Mouse (Mus musculus) forebrain, embryonic 14.5 days (tissue): ENCODE measurements at regions not wholly inside any gene's neighbourhood (a gene's known extent, or its start where the extent isn't known, plus 50 kb on each side); places are given as distances from the start of the nearest gene placed in this dataset.

Experiments
- ATAC-seq: fragments of 200-750 bp; cut with Nextera tagmentation; 2 replicates; pipeline ENCODE4 v1.8.0; 2017; ENCODE audit warnings: mild to moderate bottlenecking, moderate library complexity
- DNase-seq: peaks from one replicate; pipeline ENCODE4 v3.0.0-alpha.2; 2015; ENCODE audit warnings: low spot score
- H3K27ac ChIP-seq: fragments of 300-500 bp; sonication (generic); 2 replicates; pipeline ENCODE4 v1.5.1; 2014; ENCODE audit warnings: low read depth, mild to moderate bottlenecking, control low read depth, low read length, moderate library complexity
- H3K27me3 ChIP-seq: fragments of 300-500 bp; sonication (generic); replicated peaks from 2 replicates; pipeline ENCODE4 v1.6.1; 2014; ENCODE audit warnings: low read length, control low read depth, mixed read lengths; ENCODE audit not compliant: control insufficient read depth, insufficient read depth
- H3K36me3 ChIP-seq: fragments of 300-500 bp; sonication (generic); 2 replicates; pipeline ENCODE4 v1.6.1; 2014; ENCODE audit warnings: low read length, control low read depth; ENCODE audit not compliant: control insufficient read depth, insufficient read depth
- H3K4me1 ChIP-seq: fragments of 300-500 bp; sonication (generic); 2 replicates; pipeline ENCODE4 v1.6.1; 2014; ENCODE audit warnings: antibody characterized with exemption, low read length, control low read depth; ENCODE audit not compliant: control insufficient read depth, insufficient read depth
- H3K4me2 ChIP-seq: fragments of 300-500 bp; sonication (generic); 2 replicates; pipeline ENCODE4 v1.6.1; 2014; ENCODE audit warnings: mild to moderate bottlenecking, control low read depth, low read length
- H3K4me3 ChIP-seq: fragments of 300-500 bp; sonication (generic); 2 replicates; pipeline ENCODE4 v1.5.1; 2014; ENCODE audit warnings: low read depth, low read length, control low read depth
- H3K9ac ChIP-seq: fragments of 300-500 bp; sonication (generic); 2 replicates; pipeline ENCODE4 v1.6.1; 2014; ENCODE audit warnings: mild to moderate bottlenecking, low read length, control low read depth, moderate library complexity
- H3K9me3 ChIP-seq: fragments of 300-500 bp; sonication (generic); replicated peaks from 2 replicates; pipeline ENCODE4 v1.6.1; 2016; ENCODE audit warnings: low read length, control low read depth, mixed read lengths; ENCODE audit not compliant: control insufficient read depth
- WGBS: fragments of 180-500 bp; shearing (Covaris S2); extraction: QIAGEN DNeasy Blood & Tissue Kit; methylation state at CpG from one replicate; pipeline ENCODE4 v1.1.7; 2014; 5-methylcytosine and 5-hydroxymethylcytosine counted together

DNA sequence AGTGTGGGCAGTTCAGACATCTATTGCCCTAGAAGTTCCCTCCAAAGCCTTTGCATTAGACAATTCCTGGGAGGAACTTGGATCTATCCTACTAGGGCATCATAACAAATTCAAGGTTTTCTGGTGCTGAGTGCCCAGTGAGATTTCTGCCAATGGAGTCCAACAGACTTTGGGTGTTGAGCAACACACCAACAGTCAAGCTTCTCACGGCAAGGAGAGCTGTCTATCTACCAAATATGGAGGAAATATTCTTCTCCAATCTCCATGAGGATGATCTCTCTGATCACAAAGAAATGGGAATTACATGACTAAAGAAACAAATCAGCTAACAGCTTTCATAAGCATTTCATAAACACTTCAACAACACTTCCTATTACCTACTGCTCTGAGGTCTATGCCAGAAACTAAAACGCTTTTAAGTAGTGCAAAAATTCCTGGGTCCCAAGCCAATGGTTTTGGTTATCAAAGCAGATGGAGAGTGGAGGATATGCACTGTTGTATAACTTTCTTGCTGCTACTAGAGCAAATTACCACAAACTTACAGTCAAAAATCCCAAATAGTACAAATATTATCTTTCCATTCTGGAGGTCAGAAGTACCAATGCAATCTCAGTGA, 351.8 kb upstream of the Atp2b1 start:
- H3K4me1 ChIP-seq: no peaks in the 10 kb centered on the region
- DNase-seq (no peak), ATAC-seq (no peak)
- H3K4me2 ChIP-seq: no peak overlapping the region
- H3K4me3 ChIP-seq: no peak overlapping the region
- H3K9me3 ChIP-seq: no peaks in the 10 kb centered on the region
- H3K36me3 ChIP-seq: no peaks in the 10 kb centered on the region
- no peaks in the 10 kb centered on the region for H3K27me3 ChIP-seq
- no peak overlapping the region for H3K27ac ChIP-seq
- no peak overlapping the region for H3K9ac ChIP-seq
- 83% methylated on average over 2 of the region's 2 CpGs for WGBS

DNA sequence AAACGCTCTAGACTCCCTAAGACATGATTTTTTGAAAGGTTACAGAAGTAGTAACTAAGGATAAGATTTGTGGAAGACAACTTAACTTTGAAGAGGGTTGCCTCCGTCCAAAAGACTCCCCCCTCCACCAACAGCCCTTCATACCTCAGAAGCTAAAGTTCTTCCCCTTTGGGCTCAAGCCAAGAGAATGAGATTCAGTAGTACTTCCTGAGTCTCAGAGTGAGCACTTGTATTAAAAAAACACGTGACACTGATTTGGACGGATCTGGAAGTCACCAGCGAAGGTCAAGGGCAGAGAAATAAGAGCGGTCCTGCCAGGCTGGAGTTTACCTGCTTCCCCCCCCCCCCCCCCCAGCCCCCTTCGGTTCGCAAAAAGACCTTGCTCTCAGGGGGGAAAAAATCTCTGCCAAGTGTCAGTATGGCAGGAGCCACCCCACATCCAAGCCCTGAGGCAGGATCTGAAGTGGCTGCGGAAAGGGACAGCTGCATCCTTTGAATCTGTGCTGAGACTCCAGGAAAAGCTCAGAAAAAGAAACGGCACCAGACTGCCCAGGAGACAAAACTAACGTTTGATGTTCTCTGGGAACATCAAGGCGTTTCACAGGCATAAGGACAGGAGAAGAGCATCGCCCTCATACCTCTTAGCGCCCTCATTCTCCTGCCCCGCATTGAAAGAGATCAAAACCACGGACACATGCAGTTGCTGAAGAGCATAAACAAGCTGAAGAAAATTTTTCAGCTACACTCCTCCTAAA, 341.2 kb upstream of the Atp2b1 start:
- Histone ChIP-seq H3K27ac (no peak overlapping the region), H3K4me2 (no peak overlapping the region), H3K9ac (no peak overlapping the region), H3K4me1 (no peaks in the 10 kb centered on the region), H3K4me3 (no peak overlapping the region), H3K27me3 (no peaks in the 10 kb centered on the region), H3K36me3 (no peaks in the 10 kb centered on the region), H3K9me3 (no peaks in the 10 kb centered on the region)
- WGBS: 79% methylated on average over 14 of the region's 16 CpGs
- ATAC-seq: no peak
- DNase-seq: no peak

DNA sequence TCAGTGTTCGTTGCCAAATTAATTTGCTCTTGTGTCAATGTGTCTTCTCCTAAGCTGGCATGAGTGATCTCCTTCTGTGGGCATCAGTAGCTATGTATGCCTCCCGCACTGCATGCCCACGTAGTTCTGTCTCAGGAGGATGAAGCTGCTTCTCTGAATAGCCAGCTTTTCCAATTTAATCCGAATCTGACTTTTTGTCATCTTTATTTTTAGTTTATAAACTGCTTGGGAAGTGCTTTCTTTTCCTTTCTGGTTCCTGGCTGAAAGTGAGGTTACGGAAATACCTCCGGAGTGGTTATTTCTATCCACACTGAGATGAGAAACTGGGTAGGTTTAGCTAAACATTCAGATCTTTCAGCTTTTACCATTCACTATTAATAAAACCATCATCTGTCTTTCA, 337.2 kb upstream of the Atp2b1 start:
- Histone ChIP-seq H3K27ac (no peak overlapping the region), H3K36me3 (no peaks in the 10 kb centered on the region), H3K9ac (no peak overlapping the region), H3K4me2 (no peak overlapping the region), H3K9me3 (no peaks in the 10 kb centered on the region), H3K4me3 (no peak overlapping the region), H3K27me3 (no peaks in the 10 kb centered on the region), H3K4me1 (no peaks in the 10 kb centered on the region)
- no peak for DNase-seq
- no peak for ATAC-seq
- WGBS: 85% methylated on average over 6 of the region's 6 CpGs

DNA sequence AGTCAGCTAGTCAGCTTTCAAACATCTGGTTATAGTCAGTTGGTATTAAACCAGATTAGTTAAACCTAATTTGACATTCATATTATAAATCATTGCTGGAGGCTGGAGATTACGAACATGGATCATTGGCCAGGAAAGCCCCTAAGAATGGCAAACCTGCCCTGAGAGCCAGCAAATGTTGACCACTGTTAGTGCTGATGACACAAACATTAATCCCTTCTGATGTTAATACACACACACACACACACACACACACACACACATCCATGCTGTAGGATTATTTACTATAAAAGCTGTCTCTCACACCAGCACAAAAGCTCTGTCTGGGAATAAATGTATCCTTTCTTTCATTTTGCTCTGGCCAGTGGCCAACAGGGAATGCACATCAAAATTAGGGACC, 329.4 kb upstream of the Atp2b1 start:
- DNase-seq (no peak), ATAC-seq (no peak)
- Histone ChIP-seq H3K27ac (no peak overlapping the region), H3K9ac (no peak overlapping the region), H3K4me3 (no peak overlapping the region), H3K27me3 (no peaks in the 10 kb centered on the region), H3K4me2 (no peak overlapping the region), H3K9me3 (no peaks in the 10 kb centered on the region), H3K4me1 (no peaks in the 10 kb centered on the region), H3K36me3 (no peaks in the 10 kb centered on the region)
- WGBS: 74% methylated on average over 1 of the region's 1 CpGs

DNA sequence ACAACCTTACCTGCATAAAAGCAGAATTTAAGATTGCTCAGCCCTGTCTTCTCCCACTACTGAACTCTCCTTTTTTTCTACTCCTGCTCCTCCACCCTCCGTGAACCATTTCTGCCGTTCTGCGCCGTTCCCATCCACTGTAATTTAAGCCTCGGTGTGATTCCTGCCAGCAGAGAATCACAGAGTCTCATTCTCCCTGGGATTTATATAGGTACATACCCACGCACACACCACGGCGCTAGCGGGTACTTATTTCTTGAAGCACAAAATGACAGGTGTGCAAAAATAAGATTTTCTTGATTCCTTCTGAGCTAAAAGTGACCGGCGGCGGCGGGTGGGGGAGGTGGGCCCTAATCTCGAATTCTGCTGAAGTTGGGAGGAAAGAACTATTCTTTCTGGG, 324.5 kb upstream of the Atp2b1 start:
- H3K36me3 ChIP-seq: no peaks in the 10 kb centered on the region
- H3K4me1 ChIP-seq: no peaks in the 10 kb centered on the region
- DNase-seq (no peak), ATAC-seq (no peak)
- no peak overlapping the region for H3K4me2 ChIP-seq
- no peak overlapping the region for H3K9ac ChIP-seq
- no peaks in the 10 kb centered on the region for H3K27me3 ChIP-seq
- H3K9me3 ChIP-seq: no peaks in the 10 kb centered on the region
- WGBS: 92% methylated on average over 14 of the region's 14 CpGs
- H3K4me3 ChIP-seq: no peak overlapping the region
- H3K27ac ChIP-seq: no peak overlapping the region

DNA sequence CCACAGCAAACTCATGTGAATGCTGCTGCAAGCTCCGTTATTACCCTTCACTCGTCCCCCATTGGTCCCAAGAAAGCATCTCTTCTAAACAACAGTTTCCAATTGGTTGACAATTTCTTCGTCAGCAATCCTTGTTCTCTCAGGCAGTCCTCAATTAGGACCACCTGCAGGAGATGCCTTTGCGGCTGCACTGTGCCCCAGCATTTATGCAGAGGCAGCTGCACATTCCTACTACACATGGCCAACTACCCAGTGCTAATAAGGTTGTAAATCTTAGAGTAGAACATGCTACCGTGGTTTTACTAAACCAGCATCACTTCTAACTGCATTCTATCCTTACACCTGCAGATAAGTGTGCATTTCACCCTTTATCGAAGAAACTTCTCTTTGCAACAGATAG, 322.1 kb upstream of the Atp2b1 start:
- ATAC-seq (no peak), DNase-seq (no peak)
- no peaks in the 10 kb centered on the region for H3K27me3 ChIP-seq
- H3K27ac ChIP-seq: no peak overlapping the region
- no peak overlapping the region for H3K4me2 ChIP-seq
- no peaks in the 10 kb centered on the region for H3K9me3 ChIP-seq
- H3K36me3 ChIP-seq: no peaks in the 10 kb centered on the region
- H3K4me1 ChIP-seq: no peaks in the 10 kb centered on the region
- H3K4me3 ChIP-seq: no peak overlapping the region
- 78% methylated on average over 6 of the region's 6 CpGs for WGBS
- H3K9ac ChIP-seq: no peak overlapping the region

DNA sequence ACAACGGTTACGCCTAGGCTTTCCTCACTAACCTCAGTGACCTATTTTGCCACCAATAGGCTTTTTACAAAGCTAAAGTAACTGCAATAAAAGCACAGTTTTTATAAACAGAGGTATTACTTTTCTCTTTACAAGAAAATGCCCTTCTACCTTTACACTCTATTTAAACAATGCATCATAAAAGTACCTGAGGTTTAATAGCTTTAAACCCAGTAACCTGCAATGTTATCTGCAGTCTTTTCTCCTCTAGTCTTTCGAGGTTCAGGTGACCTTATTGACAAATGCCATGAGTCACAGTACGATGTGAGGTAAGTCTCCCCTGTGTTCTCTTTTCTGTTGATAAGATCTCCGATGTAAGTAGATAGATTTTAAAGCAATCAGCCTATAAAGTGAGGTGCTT, 320.3 kb upstream of the Atp2b1 start:
- no peak for DNase-seq
- Histone ChIP-seq H3K36me3 (no peaks in the 10 kb centered on the region), H3K4me1 (no peaks in the 10 kb centered on the region), H3K4me3 (no peak overlapping the region), H3K27me3 (no peaks in the 10 kb centered on the region), H3K27ac (no peak overlapping the region), H3K9me3 (no peaks in the 10 kb centered on the region), H3K4me2 (no peak overlapping the region), H3K9ac (no peak overlapping the region)
- no peak for ATAC-seq
- WGBS: 90% methylated on average over 5 of the region's 5 CpGs

DNA sequence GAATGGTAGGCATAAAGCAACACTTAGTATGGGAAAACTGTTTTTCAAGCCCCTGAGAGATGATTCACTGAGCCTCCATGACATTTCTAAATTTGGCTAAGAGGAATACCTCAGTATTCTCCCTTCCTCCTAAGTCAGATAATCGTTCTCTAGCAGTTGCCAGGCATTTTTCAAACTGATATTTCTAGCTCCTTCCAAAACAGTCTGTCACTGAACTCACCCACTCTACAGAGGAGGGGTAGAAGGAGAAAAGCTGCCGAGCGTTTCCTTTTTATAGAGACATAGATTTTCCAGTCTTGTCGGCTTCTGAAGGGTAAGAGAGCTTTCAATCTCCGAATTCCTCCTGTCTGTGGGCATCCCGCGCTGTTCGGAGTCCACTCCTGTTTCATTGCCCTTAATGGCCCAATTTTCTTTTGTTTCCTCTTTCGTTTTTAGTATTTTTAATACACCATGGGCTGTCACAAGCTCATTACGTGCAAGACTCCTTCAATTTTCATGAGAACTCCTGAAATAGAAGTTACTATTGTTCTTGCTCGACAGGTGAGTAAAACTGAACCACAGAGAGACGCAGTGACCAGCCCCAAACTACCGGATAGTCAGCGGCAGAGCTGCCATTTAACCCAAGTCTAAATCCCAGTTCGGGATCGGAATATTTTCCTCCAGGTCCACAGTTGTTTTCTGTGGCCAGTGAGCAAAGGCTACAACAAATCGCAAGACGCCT, 305.8 kb upstream of the Atp2b1 start:
- H3K4me3 ChIP-seq: no peak overlapping the region
- WGBS: 88% methylated on average over 18 of the region's 18 CpGs
- DNase-seq: no peak

DNA sequence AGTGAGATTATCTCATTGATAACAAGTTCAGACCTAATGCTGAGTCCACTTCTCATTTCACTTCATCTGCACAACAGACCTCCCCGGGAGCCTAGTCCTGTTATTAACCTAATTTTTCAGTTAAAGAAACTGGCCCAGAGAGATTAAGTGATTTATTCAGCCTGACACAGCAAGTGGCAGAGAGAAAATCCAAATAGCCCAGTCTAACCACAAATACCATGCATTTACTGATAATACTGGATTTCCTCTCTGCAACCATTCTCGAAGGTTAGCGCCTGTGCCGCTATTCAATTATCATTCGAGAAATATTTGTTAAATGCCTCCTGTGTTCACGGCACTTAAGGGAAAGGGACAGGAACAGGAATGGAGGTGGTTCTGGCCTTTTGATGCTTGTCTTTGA, 303.5 kb upstream of the Atp2b1 start:
- no peaks in the 10 kb centered on the region for H3K36me3 ChIP-seq
- no peaks in the 10 kb centered on the region for H3K27me3 ChIP-seq
- H3K27ac ChIP-seq: no peak overlapping the region
- DNase-seq (no peak), ATAC-seq (no peak)
- H3K9me3 ChIP-seq: no peaks in the 10 kb centered on the region
- no peaks in the 10 kb centered on the region for H3K4me1 ChIP-seq
- H3K9ac ChIP-seq: no peak overlapping the region
- WGBS: 52% methylated on average over 6 of the region's 6 CpGs
- no peak overlapping the region for H3K4me3 ChIP-seq
- H3K4me2 ChIP-seq: no peak overlapping the region

More for the DNA sequence above, 305.8 kb upstream of the Atp2b1 start:
- no peaks in the 10 kb centered on the region for H3K36me3 ChIP-seq
- ATAC-seq: no peak
- H3K9me3 ChIP-seq: no peaks in the 10 kb centered on the region
- no peak overlapping the region for H3K9ac ChIP-seq
- H3K27me3 ChIP-seq: no peaks in the 10 kb centered on the region
- no peak overlapping the region for H3K27ac ChIP-seq
- no peaks in the 10 kb centered on the region for H3K4me1 ChIP-seq
- no peak overlapping the region for H3K4me2 ChIP-seq
